Comparison of ENCODE assay signal across 7 mouse cellular contexts in the genomic region with DNA sequence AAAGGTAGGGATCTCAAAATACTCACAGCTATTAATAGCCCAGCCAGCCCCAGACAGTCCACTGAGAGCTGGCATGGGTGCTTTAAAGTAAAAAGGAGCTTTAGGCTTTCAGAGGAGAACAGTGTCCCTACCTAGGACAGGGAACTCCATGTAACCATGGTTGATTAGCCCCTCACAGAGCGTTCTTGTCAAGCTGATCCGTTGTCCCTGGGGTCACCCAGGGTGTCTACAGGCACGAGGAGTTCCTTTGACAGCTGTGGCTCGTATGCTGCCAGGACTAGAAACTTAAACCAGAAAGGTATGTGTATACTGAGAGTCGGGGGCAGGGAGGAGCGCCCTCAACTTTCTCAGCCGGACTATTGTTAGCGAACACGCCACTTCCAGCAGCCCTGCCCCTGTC. TPM values are rescaled to one million over a fixed set of nuclear protein-coding genes. Genes with fewer than 3 reads are reported as not detected.
DNase-seq lines count a peak whose midpoint lies in the region; ATAC-seq and TF ChIP-seq lines count a peak whose summit lies in the region.

No protein-coding gene starts in this region.

- no peak for DNase-seq in testis, postnatal 10 days (ENCODE audit: low spot score)
- peak; percentile 74 for DNase-seq in heart, embryonic 10.5 days (ENCODE audit: low spot score)
- DNase-seq in ovary, postnatal 36 days (ENCODE audit: low spot score): no peak
- DNase-seq in layer of hippocampus, postnatal 10 days (ENCODE audit: low spot score in 2 of 2): no peak
- DNase-seq in right cerebral cortex, postnatal 10 days (ENCODE audit: low spot score in 2 of 2): no peak

- peaks cover 5% of the 10 kb centered on the region for H3K36me3 ChIP-seq in testis, adult 2 months (ENCODE audit: control insufficient read depth, insufficient read depth, low read length)
- peaks cover 60% of the 10 kb centered on the region for H3K36me3 ChIP-seq in heart, embryonic 10.5 days
- peaks cover 59% of the 10 kb centered on the region for H3K36me3 ChIP-seq in liver, embryonic 12.5 days

- 21% methylated on average over 9 of the region's 9 CpGs for WGBS in heart, embryonic 10.5 days
- WGBS in liver, embryonic 12.5 days (ENCODE audit: insufficient replicate concordance): 68% methylated on average over 9 of the region's 9 CpGs

- no peaks in the 10 kb centered on the region for H3K27me3 ChIP-seq in testis, adult 2 months (ENCODE audit: control insufficient read depth, insufficient read depth, low read length)
- H3K27me3 ChIP-seq in heart, embryonic 10.5 days (ENCODE audit: insufficient read depth, poor library complexity, severe bottlenecking): no peaks in the 10 kb centered on the region
- H3K27me3 ChIP-seq in liver, embryonic 12.5 days (replicated peaks): no peaks in the 10 kb centered on the region

- H3K4me2 ChIP-seq in liver, embryonic 12.5 days: peak overlapping the region; percentile 85

- peaks cover 12% of the 10 kb centered on the region for H3K4me1 ChIP-seq in testis, adult 2 months (ENCODE audit: control insufficient read depth, insufficient read depth, low read length)
- peaks cover 41% of the 10 kb centered on the region for H3K4me1 ChIP-seq in heart, embryonic 10.5 days
- H3K4me1 ChIP-seq in liver, embryonic 12.5 days: peaks cover 48% of the 10 kb centered on the region

- no peak for ATAC-seq in liver, embryonic 12.5 days

- H3K27ac ChIP-seq in testis, adult 2 months (ENCODE audit: control insufficient read depth, insufficient read depth, low read depth, low read length): peak overlapping the region; percentile 80
- H3K27ac ChIP-seq in heart, embryonic 10.5 days: peak overlapping the region; percentile 87
- H3K27ac ChIP-seq in liver, embryonic 12.5 days: peak overlapping the region; percentile 90

- H3K4me3 ChIP-seq in testis, adult 2 months (ENCODE audit: control insufficient read depth, low read depth, low read length): peak overlapping the region; percentile 96
- H3K4me3 ChIP-seq in heart, embryonic 10.5 days: peak overlapping the region; percentile 78
- H3K4me3 ChIP-seq in liver, embryonic 12.5 days: peak overlapping the region; percentile 81

- H3K9me3 ChIP-seq in heart, embryonic 10.5 days: no peaks in the 10 kb centered on the region
- no peaks in the 10 kb centered on the region for H3K9me3 ChIP-seq in liver, embryonic 12.5 days (replicated peaks)

- TF ChIP-seq CTCF in testis, adult 2 months (IDR thresholded peaks at IDR 0.05; ENCODE audit: control insufficient read depth, insufficient read depth, insufficient replicate concordance, low read depth, low read length): no peak

- TF ChIP-seq POLR2A in testis, adult 2 months (IDR thresholded peaks at IDR 0.05; ENCODE audit: control insufficient read depth, low read depth, low read length): no peak

- H3K9ac ChIP-seq in liver, embryonic 12.5 days: peak overlapping the region; percentile 85

RNA-seq across cellular contexts. Expression of gene Mea1, which starts 0.3 kb away (rescaled TPM):
- polyA plus RNA-seq in testis, adult 2 months (2012; rRNA removed): 1,562 and 1,699 TPM in 2 replicates
- polyA plus RNA-seq in heart, embryonic 10.5 days (2016; fragmentation: Nextera tagmentation; extraction: Ambion mirVana): 143 and 180 TPM in 2 replicates
- polyA plus RNA-seq in liver, embryonic 12.5 days (2016; fragmentation: Nextera tagmentation; extraction: Ambion mirVana): 67.4 and 77.4 TPM in 2 replicates
- total RNA-seq in layer of hippocampus, postnatal 10 days (2021): 100 to 1,000 TPM; 118 TPM

RNA-seq across cellular contexts. Expression of gene Klhdc3, which starts 1.8 kb away (rescaled TPM):
- polyA plus RNA-seq in testis, adult 2 months (2012; rRNA removed): 626 and 644 TPM in 2 replicates
- 152 and 167 TPM in 2 replicates for polyA plus RNA-seq in heart, embryonic 10.5 days (2016; fragmentation: Nextera tagmentation; extraction: Ambion mirVana)
- 83.4 and 85.0 TPM in 2 replicates for polyA plus RNA-seq in liver, embryonic 12.5 days (2016; fragmentation: Nextera tagmentation; extraction: Ambion mirVana)
- total RNA-seq in layer of hippocampus, postnatal 10 days (2021): 100 to 1,000 TPM; 153 to 160 TPM

RNA-seq across cellular contexts. Expression of gene Rrp36, which starts 4.8 kb away (rescaled TPM):
- polyA plus RNA-seq in testis, adult 2 months (2012; rRNA removed): 11.2 and 12.5 TPM in 2 replicates
- 46.3 and 61.0 TPM in 2 replicates for polyA plus RNA-seq in heart, embryonic 10.5 days (2016; fragmentation: Nextera tagmentation; extraction: Ambion mirVana)
- polyA plus RNA-seq in liver, embryonic 12.5 days (2016; fragmentation: Nextera tagmentation; extraction: Ambion mirVana): 37.0 and 37.3 TPM in 2 replicates
- total RNA-seq in layer of hippocampus, postnatal 10 days (2021): 10 to 100 TPM; 18.0 to 20.7 TPM

RNA-seq across cellular contexts. Expression of gene Ppp2r5d, which starts 26.0 kb away (rescaled TPM):
- polyA plus RNA-seq in testis, adult 2 months (2012; rRNA removed): 12.4 and 12.9 TPM in 2 replicates
- polyA plus RNA-seq in heart, embryonic 10.5 days (2016; fragmentation: Nextera tagmentation; extraction: Ambion mirVana): 76.8 and 103 TPM in 2 replicates
- 48.3 and 49.1 TPM in 2 replicates for polyA plus RNA-seq in liver, embryonic 12.5 days (2016; fragmentation: Nextera tagmentation; extraction: Ambion mirVana)
- 10 to 100 TPM; 91.8 to 94.1 TPM for total RNA-seq in layer of hippocampus, postnatal 10 days (2021)

RNA-seq across cellular contexts. Expression of gene Cul7, which starts 28.8 kb away (rescaled TPM):
- polyA plus RNA-seq in testis, adult 2 months (2012; rRNA removed): 6.7 and 7.6 TPM in 2 replicates
- 44.8 and 51.3 TPM in 2 replicates for polyA plus RNA-seq in heart, embryonic 10.5 days (2016; fragmentation: Nextera tagmentation; extraction: Ambion mirVana)
- polyA plus RNA-seq in liver, embryonic 12.5 days (2016; fragmentation: Nextera tagmentation; extraction: Ambion mirVana): 16.9 and 18.3 TPM in 2 replicates
- 10 to 100 TPM; 33.6 to 35.0 TPM for total RNA-seq in layer of hippocampus, postnatal 10 days (2021)
